Mouse (Mus musculus) left cerebral cortex, postnatal 4 days (tissue): ENCODE measurements at regions not wholly inside any gene's neighbourhood (a gene's known extent, or its start where the extent isn't known, plus 50 kb on each side); places are given as distances from the start of the nearest gene placed in this dataset.

Experiments used
- DNase-seq: peaks from one replicate; pipeline ENCODE4 v3.0.0-alpha.2; 2022
- intact Hi-C: fragments of 180-260 bp; cut with DNase I; formaldehyde crosslinking; loops from one replicate; pipeline ENCODE4 v1.15.1; 2025

- intact Hi-C loops, result no loop called here
- DNase-seq, result no peak
Measured at GRCm38 (mm10) chr11:65638211-65638610, 149.9 kb downstream of the Map2k4 start.

DNA sequence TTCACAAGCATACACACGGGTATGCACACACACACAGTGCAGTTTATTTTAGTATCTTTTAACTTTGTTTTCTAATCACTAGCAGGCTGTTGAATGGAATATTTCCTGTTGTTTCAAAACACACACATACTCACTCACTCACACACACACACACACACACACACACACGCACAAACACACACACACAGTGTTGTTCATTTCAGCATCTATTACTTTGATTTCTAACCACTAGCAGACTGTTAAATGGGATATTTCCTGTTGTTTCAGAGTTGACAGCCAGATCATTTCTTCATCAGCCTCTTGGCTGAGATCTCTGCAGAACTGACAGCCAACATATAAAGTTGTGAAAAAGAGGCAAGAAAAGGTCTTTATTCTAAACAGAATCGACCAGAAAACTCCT, 150.9 kb downstream of the Map2k4 start:
- DNase-seq, result no peak
- intact Hi-C loops, result no loop called here

DNA sequence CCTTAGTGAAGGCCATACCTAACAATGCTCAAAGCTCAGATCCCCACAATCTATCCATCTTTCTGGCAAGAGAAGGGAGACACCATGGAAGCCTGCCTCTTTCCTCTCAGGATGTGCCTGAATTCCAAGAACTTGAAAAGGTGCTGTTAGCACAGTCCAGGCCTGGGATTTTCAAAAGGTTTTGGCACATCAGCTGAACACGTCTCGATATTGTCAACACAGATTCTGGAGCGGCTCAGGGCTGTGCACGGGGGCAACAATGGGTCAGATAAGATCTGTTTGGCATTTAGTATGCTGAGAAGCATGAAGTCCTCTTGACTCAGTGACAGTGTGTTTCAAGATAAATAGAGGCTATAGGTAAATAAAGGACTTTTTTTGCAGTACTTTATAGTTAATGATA, 152.8 kb downstream of the Map2k4 start:
- DNase-seq, result no peak
- intact Hi-C loops, result no loop called here

DNA sequence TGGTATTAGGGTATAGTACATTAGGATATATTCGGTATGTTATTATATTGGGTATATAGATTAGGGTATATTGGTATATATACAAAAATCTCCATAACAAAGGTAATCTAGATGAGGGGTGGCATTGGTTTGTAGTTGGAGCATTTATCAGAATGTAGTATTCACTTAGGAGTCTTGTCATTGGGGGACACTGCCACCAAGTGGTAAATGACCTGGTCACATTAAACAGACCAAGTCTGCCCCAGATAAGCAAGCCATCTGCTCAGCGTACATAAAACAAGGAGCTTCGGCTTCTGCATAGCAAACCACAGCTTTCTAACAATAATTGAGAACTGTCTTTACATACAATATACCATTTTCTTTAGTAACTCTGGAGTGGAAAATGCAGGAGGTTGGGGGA, 156.9 kb downstream of the Map2k4 start:
- DNase-seq, result peak; percentile 66
- intact Hi-C loops, result no loop called here

GRCm38 (mm10) chr11:65630436-65630835, 157.7 kb downstream of the Map2k4 start:
- peak; percentile 21 for DNase-seq
- intact Hi-C loops, result no loop called here

DNA sequence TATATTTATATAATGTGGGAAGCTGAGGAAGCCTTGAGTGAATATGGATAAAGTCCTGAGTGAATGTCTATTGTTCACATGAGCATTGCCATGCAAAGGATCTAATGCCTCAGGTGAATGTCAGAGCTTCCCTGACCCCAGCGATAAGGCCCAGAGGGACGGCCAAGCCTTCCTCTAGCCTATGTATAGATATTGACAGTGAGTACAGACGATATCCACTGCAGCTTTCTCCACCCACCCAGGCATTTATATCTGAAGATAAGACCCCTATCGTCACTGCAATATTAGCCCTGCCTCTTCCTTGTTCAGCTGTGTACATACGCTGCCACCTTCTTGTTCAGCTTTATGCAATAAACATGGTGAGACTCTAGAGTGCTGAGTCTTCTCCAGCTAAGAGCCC, 158.8 kb downstream of the Map2k4 start:
- intact Hi-C loops, result no loop called here

DNA sequence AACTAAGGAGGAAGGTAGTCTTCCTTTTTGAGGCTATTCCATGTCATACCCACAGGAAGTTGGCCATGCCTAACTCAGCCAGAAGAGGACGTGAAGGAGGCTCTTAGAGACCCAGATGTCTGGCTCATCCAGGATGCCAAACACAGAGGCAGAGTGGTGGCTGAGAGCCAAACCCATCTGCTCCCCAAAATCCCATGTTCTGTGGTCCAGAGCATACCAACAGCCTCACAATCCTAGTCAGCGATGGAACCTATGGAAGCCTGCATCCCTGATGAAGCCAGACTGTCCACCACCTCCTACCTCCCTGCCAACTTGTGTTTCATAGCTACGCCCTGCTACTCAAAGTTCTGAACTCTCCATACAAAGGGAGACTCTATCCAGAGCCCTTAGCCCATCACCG, 169.1 kb downstream of the Map2k4 start:
- intact Hi-C loops, result no loop called here
- DNase-seq, result no peak

More for the DNA sequence above, 158.8 kb downstream of the Map2k4 start:
- DNase-seq, result no peak

- intact Hi-C loops, result no loop called here
- DNase-seq, result no peak
Measured at GRCm38 (mm10) chr11:65610536-65610935, 177.6 kb downstream of the Map2k4 start.

DNA sequence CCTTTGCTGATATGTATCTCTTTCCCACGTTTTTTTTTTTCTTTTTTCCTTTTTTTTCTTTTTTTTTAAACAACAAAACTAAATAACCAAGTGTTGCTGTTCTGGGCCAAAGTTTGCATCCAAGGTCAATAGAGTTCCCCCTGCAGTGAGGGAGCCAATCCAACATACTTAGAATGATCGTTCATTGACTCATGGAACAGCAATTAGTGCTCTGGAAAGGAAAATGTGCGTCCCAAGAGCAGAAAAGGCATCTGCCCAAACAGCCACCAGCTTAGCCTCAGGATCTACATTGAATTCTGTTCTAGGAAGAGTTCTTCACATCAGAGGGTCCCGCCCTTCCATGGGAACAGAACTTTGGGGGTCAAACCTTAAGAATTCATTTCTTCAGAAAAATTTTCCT, 179.0 kb downstream of the Map2k4 start:
- intact Hi-C loops, result no loop called here
- no peak for DNase-seq

DNA sequence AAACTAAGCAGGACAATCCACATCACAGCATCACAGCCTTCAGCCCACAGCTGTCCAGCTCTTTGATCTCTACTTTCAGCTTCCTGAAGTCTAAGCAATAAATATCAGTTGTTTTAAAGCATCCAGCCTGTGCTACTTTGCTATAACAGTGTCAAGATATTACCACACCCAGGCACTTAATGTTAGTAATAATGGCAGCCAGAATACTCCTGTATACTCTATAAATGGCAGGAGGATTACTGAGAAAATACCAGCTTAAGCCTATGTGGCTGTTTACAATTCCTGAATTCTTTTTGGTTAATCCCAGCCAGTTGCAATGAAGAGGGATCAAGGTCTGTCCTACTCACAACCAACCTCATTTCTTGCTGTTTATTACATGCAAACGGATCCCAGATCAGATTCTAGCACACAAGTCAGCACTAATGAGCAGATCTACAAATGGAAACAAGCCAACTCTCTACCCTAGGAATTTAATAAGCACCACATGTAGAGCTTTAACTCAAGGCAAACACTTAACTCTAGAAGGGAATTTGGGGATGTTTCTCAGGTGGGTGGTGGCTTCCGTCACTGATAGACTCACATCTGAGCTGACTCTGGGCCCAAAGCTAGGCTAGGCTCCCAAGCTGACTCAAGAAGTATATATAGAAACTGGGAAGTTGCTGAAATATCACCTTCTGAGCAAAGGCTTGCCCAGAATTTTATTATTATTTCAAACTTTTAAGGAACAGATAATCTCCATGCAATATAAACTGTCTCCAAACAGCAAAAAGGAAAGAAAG, 190.6 kb downstream of the Map2k4 start:
- DNase-seq, result no peak
- intact Hi-C loops, result no loop called here

DNA sequence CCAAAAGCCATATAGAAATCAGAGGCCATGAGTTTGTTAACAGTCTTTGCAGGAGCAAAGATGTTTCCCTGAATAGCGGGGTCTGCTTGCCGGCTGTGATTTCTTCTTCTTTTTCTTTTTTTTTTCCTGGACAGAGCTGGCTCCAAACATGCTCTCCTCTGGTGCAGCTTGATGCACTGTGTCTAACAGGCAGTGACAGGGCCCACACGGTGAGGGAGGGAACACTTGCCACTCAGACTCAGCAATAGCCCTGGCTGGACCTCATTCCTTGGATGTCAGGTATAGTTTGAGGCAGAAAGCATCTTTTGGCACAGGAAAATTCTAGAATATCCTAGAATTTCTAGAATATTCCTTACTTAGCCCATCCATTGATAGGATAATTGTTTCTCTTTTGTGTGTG, 199.6 kb downstream of the Map2k4 start:
- intact Hi-C loops, result no loop called here
- peak; percentile 73 for DNase-seq

GRCm38 (mm10) chr11:65567831-65568230, 220.3 kb downstream of the Map2k4 start:
- intact Hi-C loops, result no loop called here
- DNase-seq, result no peak

GRCm38 (mm10) chr11:65558236-65558635, 229.9 kb downstream of the Map2k4 start:
- DNase-seq, result no peak

DNA sequence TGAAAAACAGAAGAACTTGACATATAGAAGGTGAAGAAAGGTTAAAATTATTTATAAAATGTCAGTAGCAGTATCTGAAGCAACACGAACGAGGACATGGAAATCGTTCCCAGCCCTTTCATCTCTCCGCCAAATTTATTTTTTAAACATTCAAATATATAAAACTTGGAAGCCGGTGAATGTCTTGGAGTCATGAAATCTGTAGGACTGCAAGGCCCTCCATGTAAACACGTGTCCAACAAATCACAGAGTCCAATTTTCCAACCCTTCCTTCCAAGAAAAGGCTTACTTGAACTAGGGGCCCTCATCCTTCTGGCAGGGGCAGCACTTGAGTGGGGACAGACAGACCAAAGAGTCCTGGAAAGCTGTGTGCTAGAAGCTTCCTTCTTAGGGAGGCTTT, 237.0 kb downstream of the Map2k4 start:
- intact Hi-C loops, result no loop called here
- DNase-seq, result no peak

More at GRCm38 (mm10) chr11:65558236-65558635, 229.9 kb downstream of the Map2k4 start:
- intact Hi-C loops, result no loop called here

- intact Hi-C loops, result no loop called here
Measured at GRCm38 (mm10) chr11:65544281-65544680, 243.8 kb downstream of the Map2k4 start.

DNA sequence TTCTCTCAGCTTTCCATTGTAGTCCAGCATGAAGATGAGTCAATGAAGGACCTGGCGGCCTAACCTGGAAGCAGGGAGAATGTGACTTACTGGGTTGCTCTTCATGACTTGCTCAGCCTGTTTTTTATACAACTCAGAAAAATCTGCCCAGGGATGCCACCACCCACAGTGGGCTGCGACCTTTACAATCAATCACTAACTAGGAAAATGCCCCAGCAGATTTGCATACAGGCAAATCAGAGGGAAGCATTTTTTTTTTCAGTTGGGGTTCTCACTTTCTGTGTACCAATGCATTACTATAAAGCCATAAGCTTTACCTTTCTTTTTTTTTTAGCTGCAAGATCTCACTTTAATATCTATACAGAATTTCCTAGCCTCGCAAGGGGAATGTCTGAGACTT, 244.5 kb downstream of the Map2k4 start:
- DNase-seq, result no peak
- intact Hi-C loops, result no loop called here

More at GRCm38 (mm10) chr11:65544281-65544680, 243.8 kb downstream of the Map2k4 start:
- no peak for DNase-seq

DNA sequence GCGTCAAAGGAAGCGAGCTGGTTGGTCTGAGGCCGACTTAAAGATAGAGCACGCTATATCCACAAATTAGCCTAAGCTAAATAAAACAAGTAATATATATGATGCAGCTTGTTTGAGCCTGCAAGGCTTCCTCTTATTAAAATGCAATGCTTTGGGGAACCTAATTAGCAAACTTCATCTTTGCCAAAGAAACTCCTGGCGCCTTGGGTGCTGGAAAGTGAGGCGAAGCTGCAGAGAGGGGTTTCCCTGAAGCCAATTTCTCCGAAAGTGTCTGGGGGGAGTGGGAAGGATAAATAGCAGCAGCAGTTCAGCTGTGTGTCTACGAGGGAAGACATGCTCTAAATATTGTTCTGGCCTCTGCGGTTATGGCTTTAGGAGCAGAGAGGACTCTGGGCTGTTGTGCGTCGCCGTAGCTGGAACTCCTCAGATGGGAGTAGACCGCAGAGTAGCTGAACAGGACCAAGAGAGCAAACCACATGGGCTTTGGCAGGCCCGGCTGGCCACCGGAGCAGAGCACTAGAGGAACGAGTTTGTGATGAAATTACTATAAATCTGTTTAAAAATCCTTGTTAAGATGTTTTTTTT, 251.0 kb downstream of the Map2k4 start:
- intact Hi-C loops, result no loop called here
- no peak for DNase-seq

GRCm38 (mm10) chr11:65535726-65536442, 252.2 kb downstream of the Map2k4 start:
- no peak for DNase-seq
- intact Hi-C loops, result no loop called here

- no peak for DNase-seq
- intact Hi-C loops, result no loop called here
Measured at GRCm38 (mm10) chr11:65530744-65531143, 257.4 kb downstream of the Map2k4 start.

DNA sequence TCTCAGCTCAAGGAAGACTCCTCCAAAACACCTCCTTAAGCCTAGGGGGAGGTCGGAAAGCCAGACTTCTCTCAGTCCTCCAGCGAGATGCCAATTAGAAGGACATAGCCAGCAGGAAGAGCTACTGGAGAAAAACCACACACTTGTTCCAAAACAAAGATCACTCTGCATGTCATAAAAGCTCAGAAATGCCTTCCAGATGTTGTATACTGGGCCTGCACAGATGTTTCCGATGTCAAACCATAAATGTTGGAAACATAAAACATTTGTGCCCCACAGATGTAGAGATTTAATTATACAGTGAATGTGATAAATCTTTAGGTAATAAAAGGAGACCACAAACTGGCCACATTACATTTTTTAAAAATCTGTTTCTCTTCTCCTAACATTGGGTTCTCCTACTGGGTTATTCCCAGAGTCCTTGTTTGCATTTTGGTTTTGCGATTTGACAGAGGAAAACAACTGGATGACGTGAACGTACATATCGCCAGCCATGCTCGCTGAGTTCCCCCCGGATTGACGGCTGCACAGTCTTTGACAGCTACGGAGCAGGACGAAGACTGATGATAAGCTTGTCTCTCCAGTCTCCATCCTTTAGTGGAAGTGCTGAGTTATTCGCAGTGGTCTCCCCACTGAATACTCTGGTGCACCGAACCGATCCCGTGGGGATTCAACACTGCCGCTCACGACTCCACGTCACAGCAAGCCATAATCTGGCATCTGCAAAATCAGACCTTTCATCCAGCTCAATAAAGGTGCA, 235.5 kb upstream of the Myocd start:
- no peak for DNase-seq

GRCm38 (mm10) chr11:65497979-65498378, 228.2 kb upstream of the Myocd start:
- intact Hi-C loops, result no loop called here
- no peak for DNase-seq

More for the DNA sequence above, 235.5 kb upstream of the Myocd start:
- intact Hi-C loops, result no loop called here
